Mouse (Mus musculus) lung, adult 18-20 months (tissue): ENCODE data around the gene Ebf3.

Source experiments
- DNase-seq, 2 experiments: peaks; one replicate each; pipeline ENCODE4 v3.0.0; 2022; ENCODE audit warnings: mixed read lengths in 2 of 2

Ebf3 gene

GRCm38 (mm10) chr7:137197118-137198030 lies 116.9 kb downstream of the Ebf3 start:
- DNase-seq: no peak

- DNase-seq: no peak
Measured at GRCm38 (mm10) chr7:137196536-137196935, 117.7 kb downstream of the Ebf3 start.

GRCm38 (mm10) chr7:137192776-137193278 lies 121.4 kb downstream of the Ebf3 start:
- no peak for DNase-seq

GRCm38 (mm10) chr7:137191889-137192288 lies 122.4 kb downstream of the Ebf3 start:
- no peak for DNase-seq

GRCm38 (mm10) chr7:137172278-137172677 lies 142.0 kb downstream of the Ebf3 start:
- DNase-seq: no peak

- DNase-seq: peak; percentile 6 to 46
Measured at GRCm38 (mm10) chr7:137159086-137159485, 155.2 kb downstream of the Ebf3 start.

- DNase-seq: no peak
Measured at GRCm38 (mm10) chr7:137154623-137155022, 159.6 kb downstream of the Ebf3 start.

- DNase-seq: no peak
Measured at GRCm38 (mm10) chr7:137151854-137152253, 162.4 kb downstream of the Ebf3 start.

GRCm38 (mm10) chr7:137147101-137147500 lies 167.1 kb downstream of the Ebf3 start:
- no peak for DNase-seq
